Mouse (Mus musculus) embryonic fibroblast, embryonic 13.5 days (primary cell): ENCODE data around the gene Slc8b1. TPM values are rescaled to one million over a fixed set of nuclear protein-coding genes. Genes with fewer than 3 reads are reported as not detected.

Source experiments
- H3K27ac ChIP-seq: 2 replicates; pipeline ENCODE4 v1.5.1; 2012; ENCODE audit warnings: low read length, control low read depth, inconsistent platforms; ENCODE audit not compliant: insufficient read depth
- H3K4me1 ChIP-seq: 2 replicates; pipeline ENCODE4 v1.6.1; 2011; ENCODE audit warnings: low read length; ENCODE audit not compliant: control insufficient read depth, insufficient read depth
- H3K4me3 ChIP-seq: 2 replicates; pipeline ENCODE4 v1.5.1; 2011; ENCODE audit warnings: mild to moderate bottlenecking, control low read depth, low read length; ENCODE audit not compliant: insufficient read depth
- CTCF ChIP-seq: IDR thresholded peaks from 2 replicates; pipeline ENCODE4 v1.5.1; 2011; ENCODE audit warnings: mild to moderate bottlenecking, control low read depth, low read length, moderate library complexity, borderline replicate concordance; ENCODE audit not compliant: insufficient read depth
- POLR2A ChIP-seq: IDR thresholded peaks from 2 replicates; pipeline ENCODE4 v1.6.1; 2011; ENCODE audit warnings: low read depth, mild to moderate bottlenecking, control low read depth, low read length, moderate library complexity
- polyA plus RNA-seq: library from polyadenylated mRNA; stranded (reverse); fragments of >200 nt; gene quantifications from 2 replicates; pipeline ENCODE4 v1.2.4, GENCODE M21; 2011; ENCODE audit warnings: low read depth; ENCODE audit not compliant: missing spikeins, insufficient read length

Slc8b1 gene
- polyA plus RNA-seq, 1 experiment = 7.6 TPM

DNA sequence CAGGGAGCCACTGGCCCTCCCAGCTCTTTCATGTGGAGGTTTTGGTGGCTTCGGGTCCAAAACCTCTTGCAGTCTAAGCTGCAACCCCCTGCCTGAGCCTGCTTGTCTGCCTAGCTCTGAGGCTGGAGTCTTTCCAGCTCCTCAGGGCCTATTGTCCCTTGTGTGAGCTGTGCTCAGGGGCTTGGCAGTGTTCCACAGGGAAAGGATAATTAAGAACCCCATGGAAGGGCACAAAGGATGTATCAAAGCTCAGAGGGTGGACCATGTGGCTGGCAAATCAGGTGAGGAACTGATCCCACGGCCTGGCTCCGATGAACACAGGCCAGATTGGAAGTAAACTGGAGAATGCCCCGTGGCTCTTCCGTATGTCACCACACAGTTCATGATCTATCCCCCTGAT lies 55.1 kb downstream of the Slc8b1 start:
- Histone ChIP-seq H3K4me1 (peaks cover 25% of the 10 kb centered on the region), H3K27ac (no peak overlapping the region), H3K4me3 (no peak overlapping the region)
- no peak for TF ChIP-seq CTCF
- no peak for TF ChIP-seq POLR2A

DNA sequence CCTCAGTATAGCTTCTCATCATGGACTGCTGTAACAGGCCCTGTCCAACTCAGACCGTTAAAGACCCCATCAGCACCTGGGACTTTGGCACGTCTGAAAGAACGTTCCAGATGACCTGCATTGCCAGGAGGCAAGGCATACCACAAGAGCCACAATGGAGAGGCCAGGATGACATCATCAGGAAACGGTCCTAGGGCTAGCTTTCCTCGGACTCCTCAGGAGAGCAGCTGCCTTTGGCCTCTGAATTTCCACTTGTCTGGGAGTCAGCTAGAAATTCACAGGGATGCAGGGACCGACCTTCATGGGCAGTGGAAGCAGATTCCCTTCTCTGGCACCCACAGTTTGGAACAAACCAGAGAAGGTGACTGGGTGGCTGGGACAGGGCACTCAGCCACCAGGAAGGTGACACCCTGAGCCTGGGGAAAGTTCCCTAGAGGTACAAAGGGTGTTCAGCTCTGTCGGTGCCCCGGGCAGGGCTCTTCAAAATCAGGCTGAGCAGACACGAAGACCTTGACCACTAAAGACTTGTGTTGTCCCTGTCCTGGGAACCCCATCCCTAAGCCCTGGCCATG lies 55.8 kb downstream of the Slc8b1 start:
- Histone ChIP-seq H3K4me3 (no peak overlapping the region), H3K4me1 (peaks cover 24% of the 10 kb centered on the region), H3K27ac (peak overlapping the region; percentile 17)
- TF ChIP-seq CTCF (no peak), POLR2A (no peak)

DNA sequence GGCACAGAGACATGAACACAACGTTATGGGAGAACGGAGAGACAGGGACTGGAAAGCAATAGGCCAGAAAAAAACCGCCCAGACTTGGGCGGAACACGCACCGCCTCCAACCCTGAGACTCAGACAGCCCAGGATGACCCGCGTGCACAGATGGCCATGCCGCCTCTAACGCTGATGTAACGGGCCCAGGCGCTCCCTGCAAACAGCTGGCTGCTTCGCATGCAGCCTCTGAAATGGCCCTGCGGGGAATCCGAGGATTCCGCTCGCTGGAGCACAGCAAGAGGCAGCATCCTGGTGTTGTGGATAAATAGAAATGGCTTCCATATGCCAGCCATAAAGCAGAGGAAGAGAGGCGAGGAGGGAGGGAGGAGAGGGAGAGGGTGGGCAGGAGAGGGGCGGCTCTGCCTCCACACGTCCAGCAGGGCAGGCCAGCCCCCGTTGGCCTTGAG lies 56.3 kb downstream of the Slc8b1 start:
- H3K4me3 ChIP-seq = no peak overlapping the region

DNA sequence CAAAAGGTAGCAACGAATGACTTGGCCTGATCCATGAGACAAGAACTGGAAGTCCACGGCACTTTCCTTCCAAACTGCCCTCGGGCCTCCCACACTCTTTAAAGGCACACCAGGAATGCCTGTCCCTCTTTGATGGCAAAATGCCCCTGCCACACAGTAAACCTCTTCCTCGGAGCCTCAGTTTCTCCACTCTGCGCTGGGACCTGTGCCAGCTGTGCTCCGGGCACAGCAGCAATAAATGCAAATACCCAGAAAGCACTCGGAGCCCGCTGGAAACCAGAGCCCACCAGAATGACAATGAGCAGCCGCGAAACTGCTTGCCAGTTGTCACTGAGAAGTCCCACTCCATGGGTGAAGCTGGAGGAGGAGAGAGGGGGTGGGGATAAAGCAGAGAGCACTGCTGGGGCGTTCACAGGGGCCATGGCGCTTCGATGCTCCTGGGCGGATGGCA lies 56.8 kb downstream of the Slc8b1 start:
- Histone ChIP-seq H3K4me3 (no peak overlapping the region), H3K27ac (no peak overlapping the region), H3K4me1 (peaks cover 21% of the 10 kb centered on the region)
- TF ChIP-seq CTCF (no peak), POLR2A (no peak)

More for the DNA sequence above, 56.3 kb downstream of the Slc8b1 start:
- H3K4me1 ChIP-seq = peaks cover 24% of the 10 kb centered on the region
- H3K27ac ChIP-seq = peak overlapping the region; percentile 17
- TF ChIP-seq POLR2A (peak; percentile 38; the same call in 1 of the 2 replicates), CTCF (no peak)

DNA sequence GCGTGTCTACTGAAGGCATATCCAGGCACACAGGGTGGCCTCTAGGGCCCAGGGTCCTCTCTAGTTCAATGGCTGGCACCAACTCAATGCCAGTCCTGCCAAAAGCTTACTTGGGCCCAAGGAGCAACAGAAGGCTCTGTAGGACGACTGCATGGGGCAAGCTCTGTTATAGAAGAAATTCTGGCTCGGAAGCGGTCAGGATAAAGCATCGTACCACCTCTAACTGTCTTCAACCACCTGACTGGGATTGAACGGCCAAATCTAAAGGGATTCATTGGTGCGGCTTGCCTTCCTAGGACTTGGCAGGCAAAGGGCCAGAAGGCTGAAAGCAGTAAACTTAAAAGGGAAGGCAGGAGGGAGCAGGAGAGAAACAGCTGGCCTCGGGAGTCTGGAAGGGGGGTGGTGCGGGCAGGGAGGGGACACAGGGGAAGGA lies 57.4 kb downstream of the Slc8b1 start:
- Histone ChIP-seq H3K27ac (no peak overlapping the region), H3K4me1 (peaks cover 16% of the 10 kb centered on the region), H3K4me3 (no peak overlapping the region)
- TF ChIP-seq POLR2A (no peak), CTCF (no peak)

DNA sequence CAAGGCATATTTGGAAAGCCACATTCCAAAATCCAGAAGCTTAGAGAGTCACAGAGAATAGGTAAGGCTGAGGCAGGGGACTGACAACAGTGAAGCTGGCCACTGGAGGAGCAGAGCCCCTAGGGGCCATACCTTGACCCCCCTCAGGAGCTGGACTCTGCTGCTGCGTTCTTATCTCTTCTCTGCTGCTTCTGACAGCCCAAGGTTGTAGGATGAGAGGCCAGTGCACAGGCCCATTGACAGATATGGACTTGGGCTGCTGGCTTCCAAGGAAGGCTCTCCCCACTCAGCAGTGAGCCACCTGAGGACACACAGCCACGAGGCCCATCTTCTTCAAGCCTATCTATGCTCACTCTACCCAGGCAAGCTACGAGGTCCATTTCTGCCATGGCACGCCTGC lies 58.0 kb downstream of the Slc8b1 start:
- no peak for TF ChIP-seq CTCF
- no peak for TF ChIP-seq POLR2A
- Histone ChIP-seq H3K4me1 (peaks cover 15% of the 10 kb centered on the region), H3K4me3 (no peak overlapping the region), H3K27ac (no peak overlapping the region)

DNA sequence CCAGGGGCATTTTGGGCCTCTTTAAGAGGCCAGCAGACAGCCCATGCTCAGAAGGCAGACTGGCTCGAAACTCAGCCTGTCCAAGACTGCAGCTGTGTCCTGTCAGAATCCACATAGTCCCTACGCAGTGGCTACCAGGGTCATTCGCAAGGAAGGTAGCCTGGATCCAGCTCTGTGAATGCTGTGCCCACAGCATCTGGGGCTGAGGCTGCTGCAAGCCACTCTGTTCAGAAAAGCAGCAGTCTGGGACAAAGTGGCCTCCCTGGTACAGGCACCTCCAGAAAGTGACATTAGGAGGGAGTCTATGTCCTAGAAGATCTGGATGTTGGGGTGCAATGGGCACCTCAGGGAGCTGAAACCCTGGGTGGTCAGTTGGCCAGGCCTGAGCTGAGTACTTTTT lies 58.8 kb downstream of the Slc8b1 start:
- no peak for TF ChIP-seq CTCF
- TF ChIP-seq POLR2A = no peak
- Histone ChIP-seq H3K4me1 (peaks cover 15% of the 10 kb centered on the region), H3K27ac (no peak overlapping the region), H3K4me3 (no peak overlapping the region)

DNA sequence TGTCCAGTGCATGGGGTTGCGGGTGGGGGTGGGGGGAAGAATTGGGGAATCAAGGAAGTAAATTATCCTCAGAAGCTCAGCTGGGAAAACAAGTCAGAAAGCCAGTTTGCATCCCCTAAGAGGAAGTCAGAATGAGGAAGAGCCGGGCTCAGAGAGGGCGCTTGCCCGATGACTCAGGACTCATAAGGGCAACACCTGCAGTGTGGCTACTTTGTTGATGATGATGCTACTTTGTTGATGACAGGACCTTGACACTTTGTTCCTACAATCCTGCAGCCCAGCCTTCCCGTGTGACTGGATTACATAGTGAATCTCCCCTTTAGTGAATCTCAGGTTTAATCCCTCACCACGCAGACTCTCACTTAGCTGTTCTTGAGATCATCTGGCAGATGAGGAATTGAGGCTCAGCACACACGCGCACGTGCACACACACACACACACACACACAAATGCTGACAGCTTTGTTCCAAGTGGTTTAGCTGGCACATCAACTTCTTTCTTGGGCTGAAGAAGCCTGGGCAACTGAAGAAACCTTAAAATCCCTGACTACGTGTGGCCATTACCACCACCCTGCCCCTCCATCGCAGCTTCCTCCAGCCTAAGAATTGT lies 59.4 kb downstream of the Slc8b1 start:
- no peak overlapping the region for H3K4me3 ChIP-seq
- H3K4me1 ChIP-seq = peaks cover 15% of the 10 kb centered on the region
- TF ChIP-seq POLR2A = no peak
- TF ChIP-seq CTCF = no peak
- H3K27ac ChIP-seq = no peak overlapping the region

DNA sequence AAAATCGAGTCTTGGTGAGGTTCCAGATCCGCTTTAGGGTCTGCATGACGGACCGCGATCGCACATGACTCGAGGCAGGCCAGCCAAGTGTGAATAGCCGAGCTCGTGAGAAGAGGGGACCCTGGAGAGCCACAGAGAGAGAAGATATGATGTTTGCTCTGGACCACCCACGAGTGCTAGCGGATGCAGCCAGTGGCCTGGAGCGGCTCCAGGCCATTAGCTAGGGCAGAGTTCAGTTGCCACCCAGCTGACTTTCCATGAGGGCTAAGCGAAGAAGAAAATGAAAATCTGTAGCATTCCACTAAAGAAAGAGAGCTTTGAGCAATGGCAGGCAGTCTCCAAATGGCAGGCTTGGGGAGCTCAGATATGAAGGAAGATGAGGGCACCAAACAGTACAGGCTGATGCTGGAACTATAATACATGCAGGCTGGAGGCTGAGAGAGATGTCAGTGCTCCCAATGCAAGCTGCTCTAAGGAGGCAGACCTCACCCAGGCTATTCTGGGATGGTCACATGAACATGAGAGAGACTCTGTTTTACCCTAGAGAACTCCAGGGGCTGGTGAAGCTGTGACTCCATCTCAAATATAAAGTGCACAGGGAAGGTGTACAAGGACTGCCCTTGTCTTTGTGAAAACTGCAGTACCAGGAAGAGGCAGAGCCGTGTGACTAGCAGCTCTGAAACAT lies 60.2 kb downstream of the Slc8b1 start:
- TF ChIP-seq CTCF = no peak
- no peak for TF ChIP-seq POLR2A
- Histone ChIP-seq H3K4me1 (peaks cover 11% of the 10 kb centered on the region), H3K4me3 (no peak overlapping the region), H3K27ac (no peak overlapping the region)
